Mouse (Mus musculus) cerebellum, adult (tissue): Measurements from ENCODE around the gene Smndc1.

ENCODE experiments used
- ATAC-seq: cut with Nextera tagmentation; 2 replicates; pipeline ENCODE4 v1.9.2; 2017; ENCODE audit warnings: mild to moderate bottlenecking, moderate library complexity, mixed read lengths; ENCODE audit not compliant: insufficient number of reproducible peaks, low FRiP score, low TSS enrichment

The Smndc1 gene

DNA sequence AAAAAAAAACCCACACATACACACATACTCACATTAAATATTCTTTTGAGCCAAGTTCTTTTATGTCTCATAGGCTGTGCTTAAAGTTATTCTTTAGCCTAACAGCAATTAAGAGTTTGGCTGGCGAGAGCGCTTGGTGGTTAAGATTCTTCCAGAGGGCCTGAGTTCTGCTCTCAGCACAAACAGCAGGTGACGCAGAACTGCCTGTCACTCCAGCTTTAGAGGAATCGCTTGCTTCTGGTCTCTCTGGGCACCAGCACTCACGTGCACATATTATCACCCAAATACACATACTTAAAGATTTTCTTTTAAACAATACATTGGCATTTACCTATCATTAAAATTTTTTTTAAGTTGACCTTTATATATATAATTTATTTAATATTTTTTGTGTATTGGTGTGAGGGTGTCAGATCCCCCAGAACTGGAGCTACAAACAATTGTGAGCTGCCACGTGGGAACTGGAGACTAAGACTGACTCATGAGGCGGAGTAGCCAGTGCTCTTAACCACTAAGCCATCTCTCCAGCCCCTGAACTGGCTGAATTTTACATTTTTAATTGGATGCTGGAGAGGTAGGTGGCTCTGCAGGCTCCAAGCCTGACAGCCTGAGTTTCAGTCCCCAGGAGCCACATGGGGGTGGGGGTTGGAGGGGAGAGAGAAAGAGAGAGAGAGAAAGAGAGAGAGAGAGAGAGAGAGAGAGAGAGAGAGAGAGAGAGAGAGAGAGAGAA is 35.9 kb downstream of the Smndc1 start:
- ATAC-seq = no peak

- ATAC-seq = peak; percentile 70; the same call in 1 of the 2 replicates
These were observed 36.5 kb downstream of the Smndc1 start for GRCm38 (mm10) chr19:53353864-53354263.

- no peak for ATAC-seq
These were observed 44.6 kb downstream of the Smndc1 start for GRCm38 (mm10) chr19:53345766-53346165.

DNA sequence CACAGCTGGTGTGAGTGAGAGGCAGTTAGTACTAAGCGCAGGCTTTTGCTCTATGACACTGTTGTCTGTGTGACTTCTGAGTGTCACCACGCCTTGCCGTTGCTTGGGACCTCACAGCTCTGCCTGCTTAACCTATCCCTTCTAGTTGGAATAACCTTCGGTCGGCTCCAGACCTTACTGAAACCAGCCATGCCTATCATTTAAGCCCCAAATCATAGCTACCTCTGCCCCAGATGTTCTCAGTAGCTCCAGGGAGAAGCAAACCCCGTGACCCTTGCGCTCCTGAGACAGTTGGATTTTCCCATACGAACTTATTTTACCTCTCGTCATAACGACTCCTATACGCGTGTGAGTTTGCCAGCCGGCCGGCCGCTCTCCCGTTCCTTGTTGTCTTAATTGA is 46.3 kb downstream of the Smndc1 start:
- ATAC-seq = no peak

GRCm38 (mm10) chr19:53343174-53343881 is 47.0 kb downstream of the Smndc1 start:
- ATAC-seq = no peak

DNA sequence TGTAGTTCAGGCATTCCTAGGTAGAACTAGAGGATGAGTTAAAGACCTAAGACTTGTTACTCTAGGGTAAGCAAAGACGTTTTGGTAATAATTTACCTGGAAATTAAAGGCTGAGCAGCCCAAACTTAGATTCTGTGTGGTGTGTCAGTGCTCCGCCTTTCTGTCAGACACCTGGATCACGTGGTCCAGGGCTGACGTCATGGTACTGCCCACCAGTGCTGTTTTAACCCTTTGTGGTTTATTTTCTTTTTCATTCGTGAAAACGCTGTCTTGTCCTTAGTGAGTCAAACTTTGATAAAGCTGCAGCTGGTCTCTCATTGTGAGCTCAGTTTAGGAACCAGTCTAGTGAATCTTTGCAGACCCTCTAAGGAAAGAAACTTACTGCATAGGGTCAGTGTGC is 50.0 kb downstream of the Smndc1 start:
- no peak for ATAC-seq

GRCm38 (mm10) chr19:53335241-53335640 is 55.1 kb downstream of the Smndc1 start:
- ATAC-seq = no peak

DNA sequence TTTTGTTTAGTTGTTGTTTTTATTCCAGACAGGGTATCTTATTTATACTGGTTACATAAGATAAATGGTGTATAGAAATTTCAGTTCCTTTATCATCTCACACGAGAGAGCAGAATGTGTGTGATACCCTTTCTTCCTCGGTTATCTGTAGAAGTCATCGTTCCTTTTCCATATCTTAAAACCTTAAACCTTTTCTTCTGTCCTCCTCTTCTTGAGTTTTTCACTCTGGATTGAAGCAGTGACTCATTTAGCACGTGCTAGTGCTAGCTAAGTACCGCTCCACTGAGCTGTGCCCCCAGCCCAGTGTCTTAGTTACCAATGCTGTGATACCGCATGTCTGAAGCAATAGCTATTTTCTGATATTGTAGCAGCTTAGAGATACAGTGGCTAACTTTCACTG is 56.6 kb downstream of the Smndc1 start:
- no peak for ATAC-seq

DNA sequence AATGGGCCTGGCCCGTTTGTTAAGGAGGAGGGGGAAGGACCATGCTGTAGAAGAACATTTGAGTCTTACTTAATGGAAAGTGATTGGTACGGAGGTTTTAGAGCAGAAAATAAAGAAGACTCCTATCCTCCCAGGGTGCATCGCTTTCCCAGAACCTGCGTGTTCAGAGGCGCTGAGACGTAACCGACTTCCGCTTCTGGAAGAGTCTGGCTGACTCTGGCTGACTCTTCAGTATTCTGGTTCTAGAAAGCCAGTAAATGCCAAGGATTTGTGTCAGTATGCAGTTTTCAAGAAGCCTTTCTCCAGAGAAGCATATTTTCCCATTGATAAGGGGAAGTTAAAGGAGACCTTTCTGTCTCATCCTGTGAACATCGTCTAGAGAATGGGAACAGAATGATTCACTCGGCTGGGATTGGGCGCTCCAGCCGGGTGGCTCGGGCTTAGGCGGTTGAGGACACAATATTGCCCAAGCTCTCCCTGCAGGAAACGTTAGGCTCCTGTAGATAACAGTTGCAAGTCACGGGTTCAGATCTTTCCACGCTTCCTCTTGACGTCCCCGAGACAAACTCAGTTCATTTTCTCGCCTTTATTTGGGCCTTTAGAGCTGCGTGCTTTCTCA is 58.4 kb downstream of the Smndc1 start:
- ATAC-seq = no peak

DNA sequence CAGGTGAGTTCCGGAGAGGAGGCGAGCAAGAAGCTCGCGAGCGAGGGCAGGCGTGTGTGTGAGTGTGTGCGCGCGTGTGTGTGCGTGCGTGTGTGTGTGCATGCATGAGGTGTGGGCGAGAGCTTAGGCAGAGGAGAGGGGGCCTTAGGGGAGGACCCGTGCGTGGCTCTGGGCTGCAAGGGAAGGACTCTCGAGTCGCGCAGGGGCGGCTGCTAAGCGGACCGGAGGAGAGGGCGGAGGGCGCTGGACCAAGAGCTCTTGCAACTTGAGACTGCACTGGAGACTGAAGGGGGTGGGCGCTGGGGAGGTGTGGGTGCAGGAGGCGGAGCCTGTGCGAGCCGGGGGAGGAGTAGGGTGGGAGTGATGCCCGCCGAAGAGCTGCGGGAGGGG is 60.4 kb downstream of the Smndc1 start:
- ATAC-seq = peak; percentile 37; the same call in 1 of the 2 replicates
